Mouse (Mus musculus) ES-E14 (cell line): ENCODE results near the gene Adcy7.

Experiments
- ZC3H11A ChIP-seq: IDR thresholded peaks from 2 replicates; pipeline ENCODE4 v1.6.1; 2012; ENCODE audit warnings: low read depth, mild to moderate bottlenecking, inconsistent platforms, low read length, borderline replicate concordance
- ZNF384 ChIP-seq: IDR thresholded peaks from 2 replicates; pipeline ENCODE4 v1.6.1; 2012; ENCODE audit warnings: low read depth, low read length, inconsistent platforms

GRCm38 (mm10) chr8:88318151-88318550 lies 45.9 kb downstream of the Adcy7 start:
- TF ChIP-seq ZC3H11A (no peak), ZNF384 (no peak)
